Mouse (Mus musculus) adrenal gland, postnatal 14 days (tissue): Measurements from ENCODE around the gene Nbas. TPM values are rescaled to one million over a fixed set of nuclear protein-coding genes. Genes with fewer than 3 reads are reported as not detected.

Experiments used
- DNase-seq: peaks from one replicate; pipeline ENCODE4 v3.0.0; 2021; ENCODE audit warnings: mixed read lengths
- total RNA-seq: library from RNA; stranded (reverse); gene quantifications from 2 replicates; pipeline ENCODE4 v1.2.3, GENCODE M21; 2021

The Nbas gene
- total RNA-seq, 1 experiment from 2014 or later: 24.9 TPM

DNA sequence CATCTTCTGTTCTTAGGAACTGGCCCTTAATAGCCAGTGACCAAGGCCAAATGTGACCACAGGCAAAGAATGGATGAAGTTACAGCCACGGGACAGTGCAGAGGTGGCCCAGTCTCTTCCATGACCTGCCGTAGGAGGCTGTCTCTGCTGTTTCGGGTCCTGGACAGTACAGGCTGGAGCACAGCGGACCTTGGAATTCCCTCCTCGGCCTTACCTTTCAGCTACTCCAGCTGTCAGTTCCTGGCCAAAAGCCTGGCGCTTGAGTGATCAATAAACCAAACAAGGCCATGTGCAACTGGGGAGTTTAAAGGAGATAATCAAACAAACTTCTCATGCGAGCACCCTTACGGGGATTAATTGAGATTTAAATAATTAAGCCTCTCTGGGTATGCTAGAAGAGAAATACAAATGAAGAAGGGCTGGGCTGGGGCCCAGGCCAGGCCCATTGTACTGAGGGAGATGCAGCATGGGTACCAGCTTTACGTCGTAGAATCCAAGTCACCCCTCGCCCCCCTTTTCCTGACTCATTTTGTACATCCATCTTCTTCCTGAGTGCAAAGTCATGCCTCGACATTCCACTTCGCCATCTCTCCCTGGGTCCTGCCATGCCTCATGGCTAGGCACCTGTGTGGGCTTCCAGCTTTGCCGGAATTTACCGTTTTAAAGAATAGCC lies 353.4 kb downstream of the Nbas start:
- no peak for DNase-seq

DNA sequence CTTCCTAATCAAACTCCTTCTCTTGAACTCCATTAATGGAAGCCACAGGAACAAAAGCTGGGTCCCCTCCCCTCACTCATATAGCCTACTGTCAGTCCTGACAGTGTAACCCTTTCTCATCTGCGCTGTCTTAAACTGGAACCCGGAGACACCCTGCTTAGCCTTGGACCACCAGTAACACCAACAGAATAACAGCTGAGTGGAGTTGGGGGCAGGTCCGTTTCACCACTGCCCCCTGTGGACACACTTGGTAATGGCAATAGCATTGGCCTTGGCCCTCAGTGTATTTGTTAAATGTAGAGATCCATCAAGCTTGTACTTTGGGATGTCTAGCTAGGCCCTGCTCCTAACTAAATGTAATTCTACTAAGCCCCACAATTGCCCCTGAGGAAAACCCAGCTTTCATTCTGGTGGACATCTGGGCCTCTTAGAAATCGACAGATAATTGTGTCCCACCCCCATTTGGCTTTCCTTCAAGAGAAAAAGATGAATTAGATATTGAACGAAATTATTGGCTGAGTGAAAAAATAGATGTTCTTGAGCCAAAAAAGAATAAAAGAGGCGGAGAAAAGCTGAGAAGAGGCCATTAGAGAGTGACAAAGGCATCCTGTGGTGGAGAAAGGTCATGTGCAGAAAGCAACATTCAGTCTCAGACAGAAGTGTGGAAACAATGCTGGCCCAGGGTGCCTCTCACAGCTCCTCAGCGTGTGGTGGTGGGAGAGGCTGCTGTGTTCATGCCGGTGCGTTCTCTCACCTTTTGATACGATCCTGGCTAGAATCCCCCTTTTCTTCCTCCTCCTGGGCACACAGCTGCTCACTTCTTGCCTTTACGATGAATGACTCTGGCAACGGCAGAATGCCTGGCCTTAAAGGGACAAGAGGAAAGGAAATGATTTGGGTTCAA lies 358.1 kb downstream of the Nbas start:
- DNase-seq: peak; percentile 26

Other genes with a start within 250 kb of the Nbas start
- gene Ddx1, start 19.9 kb upstream of the Nbas start, total RNA-seq: 86.7 and 102 TPM in 2 replicates